Mouse (Mus musculus): ENCODE measurements around the gene Lcn10.
"Not testable (repeated sequence)": the region's sequence is repeated elsewhere in the genome, so short reads cannot be mapped to it uniquely, and the experiment has no call there.

- not testable (repeated sequence) for TF ChIP-seq CTCF (IDR thresholded peaks at IDR 0.05); EP300 (IDR thresholded peaks at IDR 0.05; ENCODE audit: insufficient read depth, low read depth, low read length); POLR2A (IDR thresholded peaks at IDR 0.05; ENCODE audit: insufficient read depth, low read depth, low read length)
Observed at GRCm38 (mm10) chr2:25711641-25712040, 29.1 kb downstream of the Lcn10 start.

All from heart, adult 2 months (tissue).